Mouse (Mus musculus): ENCODE results near the gene Nptn. TPM values are rescaled to one million over a fixed set of nuclear protein-coding genes. Genes with fewer than 3 reads are reported as not detected.

Nptn gene
- 216 and 258 TPM in 2 replicates for polyA plus RNA-seq (2015; fragmentation: Nextera tagmentation; extraction: Ambion mirVana)

DNA sequence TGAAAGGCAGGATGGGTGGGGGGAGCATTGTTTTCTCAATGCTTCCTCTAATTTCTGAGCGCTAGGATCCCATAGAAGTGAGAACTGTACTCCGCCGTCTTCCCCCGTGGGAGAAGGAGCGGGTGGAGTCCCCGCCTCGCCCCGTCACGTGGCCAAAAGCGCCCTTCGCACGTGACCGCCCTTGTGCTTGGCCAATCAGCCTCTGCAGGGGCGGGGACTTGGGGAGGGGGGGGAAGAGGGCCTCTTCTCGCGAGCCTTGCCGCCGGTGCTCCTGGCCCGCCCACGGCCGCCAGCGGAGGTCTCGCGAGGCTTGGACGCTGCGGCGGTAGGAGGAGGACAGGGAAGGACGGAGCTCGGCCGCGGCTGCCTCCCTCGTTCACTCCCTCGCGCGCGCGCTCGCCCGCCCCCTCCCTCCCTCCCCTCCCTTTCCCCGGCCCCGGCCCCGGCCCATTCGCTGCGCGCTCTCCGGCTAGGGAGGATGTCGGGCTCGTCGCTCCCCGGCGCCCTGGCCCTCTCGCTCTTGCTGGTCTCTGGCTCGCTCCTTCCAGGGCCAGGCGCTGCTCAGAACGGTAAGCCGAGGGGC is at the start of gene Nptn:
Nptn (plus strand) TSS at position 283 of the 583 bp plus-strand sequence.
- peak; percentile 99 for ATAC-seq
- no peaks in the 10 kb centered on the region for H3K9me3 ChIP-seq (ENCODE audit: control insufficient read depth, low read length)
- H3K27ac ChIP-seq (ENCODE audit: low read depth, low read length), result peak within 1 kb of the TSS; percentile 99
- peak within 1 kb of the TSS; percentile 100 for H3K9ac ChIP-seq (ENCODE audit: low read depth, low read length)
- peak within 1 kb of the TSS; percentile 99 for H3K4me3 ChIP-seq (ENCODE audit: low read length)
- no peaks in the 10 kb centered on the region for H3K27me3 ChIP-seq (replicated peaks; ENCODE audit: control insufficient read depth, insufficient read depth, low read length)
- peaks cover 10% of the 10 kb centered on the region for H3K4me1 ChIP-seq (ENCODE audit: control insufficient read depth, insufficient read depth, low read depth, low read length)
- no peaks in the 10 kb centered on the region for H3K36me3 ChIP-seq (ENCODE audit: control insufficient read depth, insufficient read depth, low read length)
- peak within 1 kb of the TSS; percentile 87 for H3K4me2 ChIP-seq (ENCODE audit: low read length)
- 0% methylated on average over 26 of the region's 56 CpGs for WGBS

- no peaks in the 10 kb centered on the region for H3K27me3 ChIP-seq (replicated peaks; ENCODE audit: control insufficient read depth, insufficient read depth, low read length)
- H3K9ac ChIP-seq (ENCODE audit: low read depth, low read length), result no peak overlapping the region
- 0 out of 2 replicates have a peak, but pooled peaks cover 3% of the 10 kb centered on the region for H3K4me1 ChIP-seq (ENCODE audit: control insufficient read depth, insufficient read depth, low read depth, low read length)
- H3K27ac ChIP-seq (ENCODE audit: low read depth, low read length), result no peak overlapping the region
- H3K4me2 ChIP-seq (ENCODE audit: low read length), result no peak overlapping the region
- no peak overlapping the region for H3K4me3 ChIP-seq (ENCODE audit: low read length)
- H3K9me3 ChIP-seq (ENCODE audit: control insufficient read depth, low read length), result no peaks in the 10 kb centered on the region
- H3K36me3 ChIP-seq (ENCODE audit: control insufficient read depth, insufficient read depth, low read length), result peaks cover 15% of the 10 kb centered on the region
- 92% methylated on average over 6 of the region's 6 CpGs for WGBS
- no peak for ATAC-seq
Measured at GRCm38 (mm10) chr9:58533322-58533721, 48.7 kb upstream of the Nptn start.

GRCm38 (mm10) chr9:58534766-58535165 is 47.3 kb upstream of the Nptn start:
- H3K27me3 ChIP-seq (replicated peaks; ENCODE audit: control insufficient read depth, insufficient read depth, low read length), result no peaks in the 10 kb centered on the region
- no peak overlapping the region for H3K4me2 ChIP-seq (ENCODE audit: low read length)
- no peak overlapping the region for H3K27ac ChIP-seq (ENCODE audit: low read depth, low read length)
- WGBS, result 41% methylated on average over 1 of the region's 1 CpGs
- no peaks in the 10 kb centered on the region for H3K9me3 ChIP-seq (ENCODE audit: control insufficient read depth, low read length)
- 0 out of 2 replicates have a peak, but pooled peaks have one; percentile 51 for ATAC-seq
- 0 out of 2 replicates have a peak, but pooled peaks cover 3% of the 10 kb centered on the region for H3K4me1 ChIP-seq (ENCODE audit: control insufficient read depth, insufficient read depth, low read depth, low read length)
- no peak overlapping the region for H3K9ac ChIP-seq (ENCODE audit: low read depth, low read length)
- peaks cover 14% of the 10 kb centered on the region for H3K36me3 ChIP-seq (ENCODE audit: control insufficient read depth, insufficient read depth, low read length)
- no peak overlapping the region for H3K4me3 ChIP-seq (ENCODE audit: low read length)

GRCm38 (mm10) chr9:58535447-58536134 is 46.4 kb upstream of the Nptn start:
- ATAC-seq, result peak; percentile 57; the same call in 1 of the 2 replicates
- WGBS, result 76% methylated on average over 20 of the region's 20 CpGs
- Histone ChIP-seq H3K4me2 (ENCODE audit: low read length) (no peak overlapping the region), H3K36me3 (ENCODE audit: control insufficient read depth, insufficient read depth, low read length) (peaks cover 11% of the 10 kb centered on the region), H3K27ac (ENCODE audit: low read depth, low read length) (no peak overlapping the region), H3K27me3 (replicated peaks; ENCODE audit: control insufficient read depth, insufficient read depth, low read length) (no peaks in the 10 kb centered on the region), H3K4me1 (ENCODE audit: control insufficient read depth, insufficient read depth, low read depth, low read length) (0 out of 2 replicates have a peak, but pooled peaks cover 3% of the 10 kb centered on the region), H3K9ac (ENCODE audit: low read depth, low read length) (no peak overlapping the region), H3K4me3 (ENCODE audit: low read length) (no peak overlapping the region), H3K9me3 (ENCODE audit: control insufficient read depth, low read length) (no peaks in the 10 kb centered on the region)

DNA sequence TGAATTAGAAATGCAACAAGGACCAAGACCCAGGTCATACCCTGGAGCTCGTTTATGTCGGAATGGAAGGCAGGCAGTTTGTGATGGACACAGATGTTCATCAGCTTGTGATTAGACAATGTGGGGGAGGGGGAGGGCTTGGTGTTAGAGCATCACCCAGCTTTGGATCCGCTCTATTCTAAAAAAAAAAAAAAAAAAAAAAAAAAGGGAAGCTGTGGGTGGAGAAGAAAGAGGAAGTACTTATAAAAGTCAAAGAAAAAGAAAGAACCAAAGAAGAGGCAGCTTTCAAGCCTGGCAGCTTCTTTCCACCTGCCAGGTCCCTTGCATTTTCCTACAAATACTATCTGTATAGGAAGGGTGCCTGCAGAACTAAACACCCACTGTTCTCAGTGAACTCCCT is 44.3 kb upstream of the Nptn start:
- no peak overlapping the region for H3K4me3 ChIP-seq (ENCODE audit: low read length)
- H3K27me3 ChIP-seq (replicated peaks; ENCODE audit: control insufficient read depth, insufficient read depth, low read length), result no peaks in the 10 kb centered on the region
- H3K27ac ChIP-seq (ENCODE audit: low read depth, low read length), result no peak overlapping the region
- no peak overlapping the region for H3K9ac ChIP-seq (ENCODE audit: low read depth, low read length)
- peaks cover 11% of the 10 kb centered on the region for H3K4me1 ChIP-seq (ENCODE audit: control insufficient read depth, insufficient read depth, low read depth, low read length)
- H3K4me2 ChIP-seq (ENCODE audit: low read length), result no peak overlapping the region
- H3K36me3 ChIP-seq (ENCODE audit: control insufficient read depth, insufficient read depth, low read length), result peaks cover 11% of the 10 kb centered on the region
- ATAC-seq, result no peak
- WGBS, result 78% methylated on average over 3 of the region's 3 CpGs
- H3K9me3 ChIP-seq (ENCODE audit: control insufficient read depth, low read length), result no peaks in the 10 kb centered on the region

- Histone ChIP-seq H3K9me3 (ENCODE audit: control insufficient read depth, low read length) (no peaks in the 10 kb centered on the region), H3K4me1 (ENCODE audit: control insufficient read depth, insufficient read depth, low read depth, low read length) (peaks cover 11% of the 10 kb centered on the region), H3K27me3 (replicated peaks; ENCODE audit: control insufficient read depth, insufficient read depth, low read length) (no peaks in the 10 kb centered on the region), H3K4me2 (ENCODE audit: low read length) (no peak overlapping the region), H3K36me3 (ENCODE audit: control insufficient read depth, insufficient read depth, low read length) (peaks cover 11% of the 10 kb centered on the region), H3K27ac (ENCODE audit: low read depth, low read length) (no peak overlapping the region), H3K9ac (ENCODE audit: low read depth, low read length) (no peak overlapping the region), H3K4me3 (ENCODE audit: low read length) (no peak overlapping the region)
- WGBS, result 45% methylated on average over 5 of the region's 5 CpGs
- no peak for ATAC-seq
Measured at GRCm38 (mm10) chr9:58539886-58540285, 42.2 kb upstream of the Nptn start.

GRCm38 (mm10) chr9:58541895-58542338 is 40.1 kb upstream of the Nptn start:
- Histone ChIP-seq H3K9me3 (ENCODE audit: control insufficient read depth, low read length) (no peaks in the 10 kb centered on the region), H3K27me3 (replicated peaks; ENCODE audit: control insufficient read depth, insufficient read depth, low read length) (no peaks in the 10 kb centered on the region), H3K27ac (ENCODE audit: low read depth, low read length) (peak overlapping the region; percentile 60), H3K36me3 (ENCODE audit: control insufficient read depth, insufficient read depth, low read length) (peaks cover 6% of the 10 kb centered on the region), H3K4me2 (ENCODE audit: low read length) (no peak overlapping the region), H3K9ac (ENCODE audit: low read depth, low read length) (0 out of 2 replicates have a peak overlapping the region, but pooled peaks have one; percentile 29), H3K4me3 (ENCODE audit: low read length) (no peak overlapping the region), H3K4me1 (ENCODE audit: control insufficient read depth, insufficient read depth, low read depth, low read length) (peaks cover 11% of the 10 kb centered on the region)
- 39% methylated on average over 6 of the region's 6 CpGs for WGBS
- no peak for ATAC-seq

GRCm38 (mm10) chr9:58544879-58545324 is 37.1 kb upstream of the Nptn start:
- H3K27me3 ChIP-seq (replicated peaks; ENCODE audit: control insufficient read depth, insufficient read depth, low read length), result no peaks in the 10 kb centered on the region
- no peak overlapping the region for H3K4me3 ChIP-seq (ENCODE audit: low read length)
- H3K4me1 ChIP-seq (ENCODE audit: control insufficient read depth, insufficient read depth, low read depth, low read length), result peaks cover 18% of the 10 kb centered on the region
- peak overlapping the region; percentile 6; the same call in 1 of the 2 replicates for H3K9ac ChIP-seq (ENCODE audit: low read depth, low read length)
- H3K9me3 ChIP-seq (ENCODE audit: control insufficient read depth, low read length), result no peaks in the 10 kb centered on the region
- ATAC-seq, result no peak
- H3K36me3 ChIP-seq (ENCODE audit: control insufficient read depth, insufficient read depth, low read length), result no peaks in the 10 kb centered on the region
- no peak overlapping the region for H3K27ac ChIP-seq (ENCODE audit: low read depth, low read length)
- peak overlapping the region; percentile 17 for H3K4me2 ChIP-seq (ENCODE audit: low read length)
- 55% methylated on average over 4 of the region's 4 CpGs for WGBS

DNA sequence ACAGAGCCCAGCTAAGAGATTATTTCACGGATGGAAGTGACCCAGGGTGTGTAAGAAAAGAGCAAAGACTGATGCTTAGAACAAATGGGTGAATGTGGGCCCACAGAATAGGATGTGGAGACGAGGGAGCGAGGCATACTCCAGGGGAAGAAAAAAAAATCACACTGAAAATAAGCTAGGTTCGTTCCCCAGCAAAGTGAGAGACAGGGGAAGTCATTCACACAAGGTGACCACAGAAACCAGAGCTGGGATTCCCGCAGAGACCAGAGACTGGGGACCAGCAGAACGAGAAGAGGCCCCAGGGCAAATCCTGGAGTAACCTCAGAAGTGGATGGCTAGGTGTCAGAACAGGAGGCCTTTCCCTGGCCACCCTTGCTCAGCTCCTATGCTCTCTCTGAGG is 36.6 kb upstream of the Nptn start:
- Histone ChIP-seq H3K4me1 (ENCODE audit: control insufficient read depth, insufficient read depth, low read depth, low read length) (peaks cover 18% of the 10 kb centered on the region), H3K36me3 (ENCODE audit: control insufficient read depth, insufficient read depth, low read length) (no peaks in the 10 kb centered on the region), H3K27me3 (replicated peaks; ENCODE audit: control insufficient read depth, insufficient read depth, low read length) (no peaks in the 10 kb centered on the region), H3K9ac (ENCODE audit: low read depth, low read length) (peak overlapping the region; percentile 6; the same call in 1 of the 2 replicates), H3K4me3 (ENCODE audit: low read length) (no peak overlapping the region), H3K9me3 (ENCODE audit: control insufficient read depth, low read length) (no peaks in the 10 kb centered on the region), H3K27ac (ENCODE audit: low read depth, low read length) (no peak overlapping the region), H3K4me2 (ENCODE audit: low read length) (peak overlapping the region; percentile 17)
- 73% methylated on average over 6 of the region's 6 CpGs for WGBS
- ATAC-seq, result no peak

Measured in hindbrain, embryonic 16.5 days (tissue).